Mouse (Mus musculus) thymus, postnatal 36 days (tissue): ENCODE measurements around the gene Fcmr.

Source experiments
- DNase-seq, 2 experiments: peaks; one replicate each; pipeline ENCODE4 v3.0.0; 2022; ENCODE audit warnings: mixed read lengths in 2 of 2

Gene Fcmr

DNA sequence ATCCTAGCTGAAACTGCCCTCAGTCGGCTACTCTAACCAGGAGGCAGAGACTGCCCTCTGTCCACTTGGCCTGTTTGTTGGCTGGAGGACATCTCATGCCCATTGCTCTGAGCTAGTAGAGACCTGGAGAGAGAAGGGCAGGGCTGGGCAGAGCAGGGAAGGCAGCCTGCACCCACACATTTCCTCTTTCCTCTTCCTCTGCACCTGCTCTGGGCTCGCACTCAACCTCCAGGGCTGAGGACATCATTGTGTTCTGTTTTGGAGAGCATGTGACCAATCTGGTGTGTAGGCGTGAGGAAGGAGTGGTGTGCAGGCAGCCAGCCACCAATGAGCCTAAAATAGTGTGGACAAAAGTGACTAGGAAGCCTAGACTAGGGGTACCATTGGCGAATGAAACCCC lies 1.2 kb upstream of the Fcmr start:
- DNase-seq = peak; percentile 43 to 67

DNA sequence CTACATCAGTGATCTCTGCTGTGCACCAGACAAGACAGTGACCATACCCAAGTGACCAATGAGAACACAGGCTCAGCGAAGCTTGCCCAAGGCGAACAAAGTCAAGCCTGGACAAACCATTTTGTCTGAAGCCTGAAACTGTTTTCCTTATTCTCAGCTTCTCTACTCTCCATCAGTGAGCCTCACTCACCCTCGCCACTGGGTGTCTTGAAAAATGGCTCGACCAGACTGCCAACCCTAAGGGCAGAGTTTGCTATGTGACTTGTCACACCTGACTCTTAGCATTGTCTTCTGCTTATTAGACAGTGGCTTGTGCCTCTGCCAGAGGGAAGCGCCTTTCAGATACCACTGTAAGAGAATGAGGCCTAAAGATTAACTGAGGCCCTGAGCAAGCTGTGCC lies 728 bp upstream of the Fcmr start:
- no peak for DNase-seq

DNA sequence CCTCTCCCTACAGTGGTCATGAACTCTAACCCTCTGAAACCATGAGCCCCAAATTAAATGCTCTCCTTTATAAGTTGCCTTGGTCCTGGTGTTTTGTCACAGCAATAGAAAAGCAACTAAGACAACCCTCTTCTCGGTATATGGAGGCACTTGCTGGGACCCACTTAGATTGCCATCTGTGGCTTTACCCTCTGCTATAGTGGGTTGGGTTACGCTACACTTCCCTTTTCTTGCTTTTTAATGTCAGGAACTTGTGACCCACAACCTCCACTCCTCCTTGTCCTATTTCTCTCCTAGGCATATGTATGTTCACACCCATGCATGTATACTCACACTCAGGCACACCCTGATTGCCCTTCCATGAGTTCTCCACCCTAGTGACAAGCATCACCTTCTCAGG lies 7.4 kb downstream of the Fcmr start:
- no peak for DNase-seq

DNA sequence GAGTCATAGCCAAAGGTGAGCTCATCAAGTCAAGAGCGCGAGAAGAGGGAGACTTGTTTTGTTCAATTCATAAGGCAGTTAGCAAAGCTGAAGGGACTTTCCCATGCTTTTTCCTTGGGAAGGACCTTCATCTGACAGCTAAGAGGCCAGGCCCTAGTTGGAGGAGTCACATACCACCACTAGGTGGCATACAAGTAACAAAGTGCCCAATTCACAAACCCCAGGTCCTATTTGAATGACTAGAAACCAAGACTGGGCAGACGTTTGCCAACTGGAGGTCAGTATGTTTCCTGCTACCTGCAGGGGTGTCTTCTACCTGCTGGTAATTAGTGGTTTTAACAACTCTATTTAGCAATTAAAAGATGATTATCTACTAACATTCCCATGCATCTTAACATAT lies 9.7 kb downstream of the Fcmr start:
- peak in 1 of 2 experiments; percentile 11 for DNase-seq

DNA sequence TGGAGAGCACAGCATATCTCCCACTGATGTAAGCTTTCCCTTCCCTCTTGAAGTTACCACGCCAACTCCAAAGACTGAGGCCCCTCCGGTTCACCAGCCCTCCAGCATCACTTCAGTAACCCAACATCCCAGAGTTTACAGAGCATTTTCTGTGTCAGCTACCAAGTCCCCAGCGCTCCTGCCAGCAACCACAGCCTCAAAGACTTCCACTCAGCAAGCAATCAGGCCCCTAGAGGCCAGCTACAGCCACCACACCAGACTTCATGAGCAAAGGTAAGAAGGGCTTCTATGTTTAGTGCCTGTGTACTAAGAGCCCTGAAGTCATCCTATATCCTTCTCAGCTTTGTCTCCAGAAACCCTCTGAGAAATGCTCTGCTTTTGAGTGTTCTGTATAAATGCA lies 10.4 kb downstream of the Fcmr start:
- DNase-seq = no peak

DNA sequence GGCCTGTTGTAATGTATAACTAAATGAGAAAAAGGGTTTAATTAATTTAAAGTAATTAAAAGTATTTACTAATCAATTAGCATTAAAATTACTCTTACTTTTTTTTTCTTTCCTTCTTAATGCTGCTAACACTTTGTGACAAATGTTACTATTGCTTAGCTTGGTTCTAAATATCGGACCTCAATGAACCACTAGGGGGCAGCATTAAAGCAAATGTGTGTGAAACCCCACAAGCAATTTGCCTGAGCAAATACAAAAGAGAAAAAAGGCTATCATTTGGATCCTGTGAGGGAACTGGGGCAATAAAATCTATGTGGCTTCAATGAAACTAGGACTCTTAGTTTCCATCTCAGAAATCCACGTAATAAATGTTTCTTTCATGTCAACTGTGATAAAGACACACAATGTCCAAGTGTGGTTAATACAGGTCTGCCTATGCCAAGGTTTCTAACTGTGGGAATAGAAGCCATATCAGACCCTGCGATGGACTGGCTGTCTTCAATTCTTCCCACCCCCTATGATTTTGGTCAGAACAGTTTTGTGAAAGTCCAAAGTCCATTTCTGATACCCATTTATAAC lies 11.6 kb downstream of the Fcmr start:
- no peak for DNase-seq

DNA sequence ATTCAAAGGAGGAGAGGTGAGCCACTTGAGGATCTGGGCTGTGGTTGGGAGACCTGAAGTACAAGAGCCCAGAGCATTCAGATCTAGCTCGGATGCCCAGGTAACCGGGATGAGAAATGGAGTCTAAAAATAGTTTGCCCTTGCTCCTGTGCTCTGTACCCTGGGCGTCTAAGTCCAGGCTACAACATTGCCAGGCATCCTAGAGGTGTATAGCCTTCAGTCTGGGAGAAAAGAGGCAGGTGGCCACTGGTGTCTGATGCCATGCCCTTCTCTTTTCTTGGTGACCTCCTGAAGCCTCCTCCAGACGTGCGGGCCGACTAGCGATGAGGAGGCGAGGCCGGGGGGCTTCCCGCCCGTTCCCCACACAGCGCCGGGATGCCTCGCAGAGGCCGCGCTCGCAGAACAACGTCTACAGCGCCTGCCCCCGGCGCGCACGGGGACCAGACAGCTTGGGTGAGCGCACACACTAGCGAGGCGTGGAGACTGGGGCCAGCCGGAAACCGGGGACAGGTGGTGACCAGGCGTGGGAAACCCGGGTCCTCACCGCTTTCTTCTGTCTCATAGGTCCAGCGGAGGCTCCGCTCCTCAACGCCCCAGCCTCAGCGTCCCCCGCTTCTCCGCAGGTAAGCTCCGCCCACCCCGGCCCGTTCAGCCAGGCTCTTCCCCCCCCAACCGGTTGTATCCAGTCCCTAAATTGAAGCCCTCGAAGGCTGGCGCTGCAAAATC lies 12.6 kb downstream of the Fcmr start:
- DNase-seq = peak; percentile 44 to 45

DNA sequence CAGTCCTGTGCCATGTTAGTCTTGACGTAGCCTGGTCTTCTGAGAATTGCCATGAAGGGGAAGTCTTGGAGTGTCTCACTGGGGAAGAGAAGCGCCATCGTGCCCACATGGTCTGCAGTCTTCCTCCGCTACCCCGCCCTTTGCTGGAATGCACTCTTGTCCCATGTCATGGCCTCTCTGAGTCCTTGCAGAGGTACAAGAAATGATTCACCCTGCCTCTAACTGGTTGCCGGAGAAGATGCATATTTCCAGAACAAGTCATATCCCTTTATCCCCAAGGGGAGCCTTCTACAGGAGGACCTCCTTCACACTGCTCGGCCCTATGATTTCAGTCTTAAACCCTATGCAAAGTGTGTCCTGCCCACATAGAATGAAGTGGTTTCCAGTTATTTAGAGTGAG lies 14.5 kb downstream of the Fcmr start:
- no peak for DNase-seq

DNA sequence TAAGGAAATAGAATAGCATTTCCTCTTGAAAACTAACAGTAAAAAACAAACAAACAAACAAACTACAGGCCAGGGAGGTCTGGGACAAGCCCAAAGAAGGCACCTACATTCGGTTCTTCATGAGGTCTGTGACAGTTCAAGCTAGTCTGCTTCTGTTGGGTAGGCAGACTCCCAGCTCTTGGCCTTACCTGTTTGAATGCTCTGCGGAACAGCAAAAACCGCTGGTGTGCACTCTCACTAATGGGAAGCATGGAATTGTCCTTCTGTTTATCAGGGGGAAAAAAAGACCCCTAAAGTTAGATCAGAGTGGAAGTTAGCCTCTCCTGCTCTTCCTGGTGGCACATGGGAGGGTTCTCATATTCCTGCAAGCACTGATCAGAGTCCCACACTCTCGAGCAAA lies 17.7 kb downstream of the Fcmr start:
- DNase-seq = no peak

DNA sequence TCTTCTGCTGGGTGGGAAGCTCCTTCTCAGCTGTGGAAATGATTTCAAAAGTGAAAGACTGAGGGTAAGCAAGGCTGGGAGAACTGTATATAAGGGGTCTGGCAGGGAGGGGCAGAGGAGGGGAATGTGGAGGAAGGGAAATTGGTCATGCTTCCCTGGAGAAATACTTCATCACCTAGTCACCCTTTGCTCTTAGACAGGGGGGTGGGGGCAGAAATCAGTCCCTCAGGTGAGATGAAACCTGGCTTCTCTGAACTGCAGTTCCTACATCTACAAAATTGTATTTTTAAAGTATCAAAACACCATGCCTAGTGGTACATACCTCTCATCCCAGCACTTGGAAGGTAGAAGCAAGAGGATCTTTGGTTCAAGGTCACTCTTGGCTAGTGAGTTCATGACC lies 21.9 kb downstream of the Fcmr start, which contains the start of gene Il24:
Gene Il24, minus strand, starts transcription at position 101 of the 400 bp plus-strand sequence.
- no peak for DNase-seq

DNA sequence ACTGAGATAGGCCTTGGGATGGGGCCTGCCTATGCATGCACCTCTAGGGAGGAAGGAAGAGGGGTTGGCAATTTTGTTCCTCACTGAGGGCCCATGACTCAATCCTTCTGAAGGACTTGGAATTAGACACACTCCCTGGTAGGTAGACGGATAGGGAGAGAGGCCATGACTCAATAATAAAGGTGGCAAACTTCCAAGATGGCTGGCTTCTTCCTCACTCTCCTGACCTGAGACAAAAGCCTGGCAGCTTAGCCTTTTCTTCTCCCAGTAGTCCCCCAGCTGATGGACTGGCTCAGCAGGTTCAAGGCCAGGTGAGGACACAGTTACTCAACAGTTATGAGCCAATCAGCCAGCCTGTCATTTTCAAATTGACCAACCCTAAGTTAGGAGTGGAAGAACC lies 27.0 kb downstream of the Fcmr start:
- no peak for DNase-seq

DNA sequence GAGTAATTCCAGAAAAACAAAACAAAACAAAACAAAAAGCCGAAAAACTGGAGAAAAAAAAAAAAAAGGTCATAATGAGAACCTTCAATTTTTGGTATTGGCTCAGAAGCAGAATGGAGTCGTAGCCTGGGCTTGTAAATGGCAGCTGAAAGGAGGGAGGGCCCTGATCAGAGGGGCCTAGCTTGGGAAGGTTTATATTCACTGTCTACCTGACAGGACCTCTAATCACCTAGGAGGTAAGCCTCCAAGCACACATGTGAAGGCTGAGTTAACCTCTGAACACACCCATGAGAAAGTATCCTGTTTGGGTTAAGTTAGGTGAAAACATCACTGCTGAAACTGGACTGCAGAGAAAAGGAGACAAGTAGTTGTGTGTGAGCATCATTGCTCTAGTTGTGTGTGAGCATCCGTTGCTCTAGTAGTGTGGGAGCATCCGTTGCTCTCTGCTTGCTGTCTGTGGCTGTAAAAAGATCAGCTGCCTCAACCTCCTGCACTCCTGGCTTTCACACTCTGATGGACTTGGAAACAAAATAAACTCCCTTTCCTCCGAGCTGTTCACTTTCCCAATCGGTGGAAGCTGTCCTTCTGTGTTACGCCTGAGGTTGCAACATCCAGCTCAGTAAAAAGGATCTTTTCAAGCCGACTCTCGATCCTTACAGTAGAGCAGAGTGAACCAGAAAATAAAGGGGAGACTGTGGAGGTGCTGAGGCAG lies 28.0 kb downstream of the Fcmr start:
- no peak for DNase-seq

DNA sequence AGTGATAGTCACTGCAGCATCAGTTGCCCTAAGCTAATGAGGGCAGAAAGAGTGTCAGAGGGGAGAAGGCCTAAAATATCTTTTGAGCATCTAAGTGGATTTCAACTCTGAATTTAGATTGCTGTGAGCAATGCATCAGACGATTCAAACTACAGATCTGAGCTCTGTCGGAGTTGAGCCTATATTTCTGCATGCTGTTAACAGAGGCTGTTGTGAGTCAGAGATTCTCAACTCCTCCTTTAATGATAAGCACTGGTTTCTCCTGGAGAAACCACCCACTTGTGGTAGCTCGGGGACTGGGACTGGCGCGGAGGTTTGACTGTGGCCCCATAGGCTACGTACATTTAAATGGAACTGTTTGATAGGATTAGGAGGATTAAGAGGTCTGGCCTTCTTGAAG lies 29.0 kb downstream of the Fcmr start:
- no peak for DNase-seq

DNA sequence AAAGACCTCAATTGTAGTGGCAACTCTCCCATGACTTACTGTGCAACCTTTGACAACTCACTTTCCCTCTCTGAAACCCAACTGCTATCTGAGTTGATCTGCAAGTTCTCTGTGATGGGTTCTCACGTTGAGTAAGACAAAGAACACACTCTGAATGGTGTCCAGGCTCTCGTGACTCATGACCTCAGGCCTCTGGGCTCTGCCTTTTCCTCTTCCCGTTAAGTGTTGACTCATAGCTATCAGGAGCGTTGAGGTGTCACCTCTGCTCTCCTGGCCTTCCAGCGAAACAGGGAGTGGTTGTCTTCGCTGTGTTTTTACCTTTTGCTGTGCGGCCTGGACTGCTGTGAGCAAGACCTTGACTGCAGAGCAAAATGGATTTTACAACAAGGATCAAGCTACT lies 37.0 kb downstream of the Fcmr start:
- DNase-seq = no peak

DNA sequence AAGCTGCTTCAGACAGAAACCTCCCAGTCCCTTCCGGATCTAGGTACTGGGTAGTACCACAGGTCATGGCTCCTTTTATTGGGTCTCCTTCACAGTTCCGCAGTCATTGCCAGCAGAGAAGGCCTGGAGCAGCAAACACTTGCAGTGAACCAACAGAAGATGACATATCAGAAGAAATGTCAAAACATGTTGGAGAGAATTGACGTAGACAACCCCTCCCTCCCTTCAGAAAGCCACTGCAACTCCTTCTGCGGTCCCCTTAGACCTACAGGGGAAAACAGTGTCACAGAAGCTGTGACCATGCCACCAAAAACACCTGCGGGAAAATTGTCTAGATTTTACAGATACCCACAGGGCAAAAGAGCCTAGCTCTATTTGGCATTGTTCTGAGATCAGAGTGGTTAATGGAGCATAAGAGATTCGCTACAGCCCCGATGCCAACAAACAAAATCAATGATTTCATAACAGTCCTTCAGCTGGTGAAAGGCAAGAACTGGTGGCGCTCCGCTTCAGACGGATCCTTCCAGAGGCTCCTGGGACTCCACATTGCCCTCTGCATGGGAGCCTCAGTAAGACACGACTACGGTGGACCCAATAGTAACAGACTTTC lies 46.0 kb downstream of the Fcmr start, which contains the start of gene Il20:
Gene Il20, minus strand, starts transcription at position 51 of the 610 bp plus-strand sequence.
- no peak for DNase-seq

DNA sequence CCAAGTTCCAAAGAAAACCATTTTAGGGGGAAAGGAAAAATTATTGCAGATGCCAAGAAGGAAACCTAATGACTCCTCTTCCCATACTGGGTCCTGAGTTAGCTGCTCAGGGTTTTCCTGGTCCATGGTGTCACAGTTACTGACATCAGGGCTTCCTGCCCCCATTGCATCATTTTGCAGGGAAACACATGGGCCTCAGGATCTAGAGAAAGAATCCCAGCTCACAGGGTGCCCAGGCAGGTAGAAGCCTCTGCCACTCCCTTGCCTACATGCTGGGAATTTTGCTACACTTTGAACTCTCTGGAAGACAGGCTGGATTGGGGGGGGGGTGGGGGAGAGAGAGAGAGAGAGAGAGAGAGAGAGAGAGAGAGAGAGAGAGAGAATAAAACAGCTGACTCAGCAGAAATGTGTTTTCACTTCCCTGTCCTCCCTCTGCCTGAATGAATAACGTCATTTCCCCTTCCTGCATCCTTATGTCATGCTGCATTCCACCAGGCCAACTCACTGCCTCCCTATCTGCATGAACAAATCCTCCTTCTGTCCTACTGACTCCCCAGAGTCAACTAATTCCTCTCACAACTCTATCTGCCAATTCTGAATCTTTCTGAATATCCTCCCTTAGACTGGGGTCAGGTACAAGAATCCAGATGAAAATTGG lies 53.0 kb downstream of the Fcmr start:
- DNase-seq = no peak

DNA sequence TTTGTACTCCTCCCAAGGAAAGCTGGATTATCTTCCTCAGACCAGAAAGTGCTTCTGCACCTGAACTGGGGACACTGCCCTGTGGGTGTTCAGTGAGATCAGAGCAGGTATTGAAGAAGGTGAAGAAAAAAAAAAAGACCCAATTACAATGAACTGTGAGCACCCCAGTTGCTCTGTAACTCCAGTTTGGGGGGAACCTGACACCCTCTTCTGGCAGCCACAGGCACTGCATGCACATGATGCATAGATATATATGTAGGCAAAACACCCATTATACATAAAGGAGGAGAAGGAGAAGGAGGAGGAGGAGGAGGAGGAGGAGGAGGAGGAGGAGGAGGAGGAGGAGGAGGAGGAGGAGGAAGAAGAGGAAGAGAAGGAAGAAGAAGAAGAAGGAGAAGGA lies 61.0 kb downstream of the Fcmr start:
- DNase-seq = peak; percentile 41 to 49
